Mouse (Mus musculus) limb, embryonic 11.5 days (tissue): ENCODE measurements around the gene Klk9. TPM values are rescaled to one million over a fixed set of nuclear protein-coding genes. Genes with fewer than 3 reads are reported as not detected.

ENCODE experiments used
- ATAC-seq: fragments of 200-750 bp; cut with Nextera tagmentation; 2 replicates; pipeline ENCODE4 v1.8.0; 2017; ENCODE audit warnings: low read depth; ENCODE audit not compliant: insufficient number of reproducible peaks, low FRiP score, low TSS enrichment
- DNase-seq: peaks from one replicate; pipeline ENCODE4 v3.0.0-alpha.2; 2015; ENCODE audit warnings: low spot score
- H3K27ac ChIP-seq: fragments of 300-500 bp; sonication (generic); replicated peaks from 2 replicates; pipeline ENCODE4 v1.5.1; 2014; ENCODE audit warnings: low read depth, mild to moderate bottlenecking, low read length
- H3K27me3 ChIP-seq: fragments of 300-500 bp; sonication (generic); 2 replicates; pipeline ENCODE4 v1.6.1; 2014; ENCODE audit warnings: mild to moderate bottlenecking, low read length, mixed read lengths; ENCODE audit not compliant: control insufficient read depth, insufficient read depth
- H3K36me3 ChIP-seq: fragments of 300-500 bp; sonication (generic); 2 replicates; pipeline ENCODE4 v1.6.1; 2014; ENCODE audit warnings: mild to moderate bottlenecking, low read length, moderate library complexity, mixed read lengths; ENCODE audit not compliant: control insufficient read depth, insufficient read depth
- H3K4me1 ChIP-seq: fragments of 300-500 bp; sonication (generic); 2 replicates; pipeline ENCODE4 v1.6.1; 2014; ENCODE audit warnings: low read length, mixed read lengths; ENCODE audit not compliant: control insufficient read depth, insufficient read depth
- H3K4me2 ChIP-seq: fragments of 300-500 bp; sonication (generic); 2 replicates; pipeline ENCODE4 v1.6.1; 2014; ENCODE audit warnings: low read depth, mild to moderate bottlenecking, moderate library complexity; ENCODE audit not compliant: severe bottlenecking
- H3K4me3 ChIP-seq: fragments of 300-500 bp; sonication (generic); 2 replicates; pipeline ENCODE4 v1.5.1; 2014; ENCODE audit warnings: low read depth, low read length
- H3K9ac ChIP-seq: fragments of 300-500 bp; sonication (generic); 2 replicates; pipeline ENCODE4 v1.6.1; 2014; ENCODE audit warnings: mild to moderate bottlenecking, low read length
- H3K9me3 ChIP-seq: fragments of 300-500 bp; sonication (generic); 2 replicates; pipeline ENCODE4 v1.6.1; 2016; ENCODE audit warnings: low read length; ENCODE audit not compliant: control insufficient read depth
- WGBS: fragments of 180-500 bp; shearing (Covaris S2); extraction: QIAGEN DNeasy Blood & Tissue Kit; methylation state at CpG from one replicate; pipeline ENCODE4 v1.1.7; 2014; 5-methylcytosine and 5-hydroxymethylcytosine counted together
- polyA plus RNA-seq: library from polyadenylated mRNA; unstranded; fragments of >200 nt; fragmentation: Nextera tagmentation; extraction: Ambion mirVana; gene quantifications from 2 replicates; pipeline ENCODE4 v1.2.1, GENCODE M21; 2014

The Klk9 gene
- polyA plus RNA-seq, 1 experiment from 2014 or later = not detected

DNA sequence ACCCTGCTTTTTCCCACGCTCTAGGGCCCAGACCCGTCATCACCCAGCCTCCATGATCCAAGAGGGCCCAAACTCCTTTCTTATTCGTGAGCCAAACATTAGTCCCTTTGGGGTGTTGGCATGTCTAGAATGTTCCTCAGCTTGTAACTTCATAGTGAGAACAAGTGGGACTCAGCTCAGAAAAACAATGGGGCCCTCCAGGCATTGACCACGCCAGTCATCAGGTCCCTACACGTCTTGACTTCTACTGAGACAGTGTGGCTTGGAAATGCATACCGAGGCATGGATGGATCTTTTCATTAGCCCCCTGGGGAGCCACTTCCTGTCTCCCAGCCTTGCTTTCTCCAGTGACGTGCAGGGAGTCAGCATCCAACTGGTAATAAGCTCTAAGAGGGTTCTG lies 8.2 kb downstream of the Klk9 start:
- Histone ChIP-seq H3K4me1 (no peaks in the 10 kb centered on the region), H3K9ac (no peak overlapping the region), H3K4me2 (no peak overlapping the region), H3K27ac (no peak overlapping the region), H3K9me3 (no peaks in the 10 kb centered on the region), H3K36me3 (no peaks in the 10 kb centered on the region), H3K27me3 (peaks cover 16% of the 10 kb centered on the region), H3K4me3 (no peak overlapping the region)
- 70% methylated on average over 7 of the region's 7 CpGs for WGBS
- no peak for ATAC-seq
- DNase-seq = no peak

DNA sequence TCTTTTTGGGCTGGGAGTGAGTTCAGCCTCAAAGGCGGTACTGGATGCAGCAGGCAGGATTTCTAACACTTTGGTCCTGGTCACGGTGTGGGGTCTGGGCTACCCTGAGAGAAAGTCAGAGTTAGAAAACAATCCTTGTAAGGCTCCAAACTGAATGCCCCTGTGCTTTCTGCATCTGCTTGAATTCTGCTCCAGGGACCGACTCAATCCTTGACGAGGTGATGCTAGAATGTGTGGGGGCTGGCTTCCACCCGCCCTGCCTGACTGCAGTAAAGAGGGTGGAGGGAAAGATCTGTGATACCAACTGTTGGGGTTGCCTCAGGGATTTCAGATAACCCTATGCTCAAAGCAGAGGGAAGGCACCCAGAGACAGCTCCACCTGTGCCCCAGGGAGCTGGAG lies 19.3 kb downstream of the Klk9 start, which contains the start of gene Klk7:
Gene Klk7, plus strand, starts transcription at position 301 of the 400 bp plus-strand sequence.
- H3K4me2 ChIP-seq = no peak within 1 kb of the TSS
- H3K9ac ChIP-seq = no peak within 1 kb of the TSS
- no peak for ATAC-seq
- H3K27me3 ChIP-seq = no peaks in the 10 kb centered on the region
- no peaks in the 10 kb centered on the region for H3K36me3 ChIP-seq
- no peaks in the 10 kb centered on the region for H3K9me3 ChIP-seq
- no peak within 1 kb of the TSS for H3K27ac ChIP-seq
- H3K4me1 ChIP-seq = no peaks in the 10 kb centered on the region
- WGBS = 35% methylated on average over 5 of the region's 5 CpGs
- no peak for DNase-seq
- no peak within 1 kb of the TSS for H3K4me3 ChIP-seq

DNA sequence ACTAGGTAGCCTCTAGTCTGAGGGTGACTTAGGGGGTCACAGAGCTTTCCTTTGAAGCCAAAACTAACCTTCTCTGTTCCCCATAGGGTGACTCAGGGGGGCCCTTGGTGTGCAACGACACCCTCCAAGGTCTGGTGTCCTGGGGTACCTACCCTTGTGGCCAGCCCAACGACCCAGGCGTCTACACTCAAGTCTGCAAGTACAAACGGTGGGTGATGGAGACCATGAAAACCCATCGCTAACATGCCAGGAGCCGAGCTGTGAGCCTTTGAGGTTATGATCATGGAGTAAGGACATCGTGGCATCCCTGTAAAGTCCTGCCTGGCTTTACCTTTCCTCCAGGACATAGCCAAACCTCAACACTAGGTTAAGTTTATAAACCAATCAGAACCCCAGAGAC lies 23.5 kb downstream of the Klk9 start:
- Histone ChIP-seq H3K27ac (no peak overlapping the region), H3K27me3 (no peaks in the 10 kb centered on the region), H3K4me2 (no peak overlapping the region), H3K9ac (no peak overlapping the region), H3K4me3 (no peak overlapping the region), H3K9me3 (no peaks in the 10 kb centered on the region), H3K36me3 (no peaks in the 10 kb centered on the region), H3K4me1 (no peaks in the 10 kb centered on the region)
- ATAC-seq (no peak), DNase-seq (no peak)
- WGBS = 83% methylated on average over 7 of the region's 7 CpGs

DNA sequence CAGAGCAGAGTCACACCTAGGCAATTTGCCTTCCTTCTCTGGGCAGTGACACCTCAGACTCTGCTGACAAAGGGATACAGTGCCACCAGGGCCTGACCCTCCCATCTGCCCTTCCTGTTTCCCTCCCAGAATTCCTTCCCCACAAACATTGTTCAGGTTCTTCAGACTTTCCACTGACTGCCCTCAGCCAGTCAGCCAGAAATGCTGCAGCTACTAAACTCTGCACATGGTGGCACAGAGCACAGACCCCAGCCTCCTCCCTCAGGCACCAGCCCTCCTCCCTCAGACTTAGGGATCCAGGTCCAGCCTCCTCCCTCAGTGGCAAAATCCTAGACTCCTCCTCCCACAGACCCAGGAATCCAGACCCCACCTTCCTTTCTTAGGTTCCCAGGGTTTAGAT lies 25.1 kb downstream of the Klk9 start:
- Histone ChIP-seq H3K9ac (no peak overlapping the region), H3K36me3 (no peaks in the 10 kb centered on the region), H3K27me3 (no peaks in the 10 kb centered on the region), H3K4me1 (no peaks in the 10 kb centered on the region), H3K4me3 (no peak overlapping the region), H3K4me2 (no peak overlapping the region), H3K9me3 (no peaks in the 10 kb centered on the region), H3K27ac (no peak overlapping the region)
- DNase-seq (no peak), ATAC-seq (no peak)

GRCm38 (mm10) chr7:43821581-43821980 lies 29.9 kb downstream of the Klk9 start:
- Histone ChIP-seq H3K27me3 (no peaks in the 10 kb centered on the region), H3K9me3 (no peaks in the 10 kb centered on the region), H3K36me3 (no peaks in the 10 kb centered on the region), H3K4me2 (no peak overlapping the region), H3K27ac (no peak overlapping the region), H3K4me3 (no peak overlapping the region), H3K4me1 (no peaks in the 10 kb centered on the region), H3K9ac (no peak overlapping the region)
- DNase-seq = no peak
- no peak for ATAC-seq
- 89% methylated on average over 7 of the region's 7 CpGs for WGBS

- WGBS = 89% methylated on average over 10 of the region's 10 CpGs
- H3K27me3 ChIP-seq = no peaks in the 10 kb centered on the region
- no peak within 1 kb of the TSS for H3K4me2 ChIP-seq
- H3K9me3 ChIP-seq = no peaks in the 10 kb centered on the region
- no peak within 1 kb of the TSS for H3K4me3 ChIP-seq
- DNase-seq = no peak
- H3K9ac ChIP-seq = no peak within 1 kb of the TSS
- no peak for ATAC-seq
- no peaks in the 10 kb centered on the region for H3K36me3 ChIP-seq
- no peaks in the 10 kb centered on the region for H3K4me1 ChIP-seq
- no peak within 1 kb of the TSS for H3K27ac ChIP-seq
Observed at GRCm38 (mm10) chr7:43824199-43824598, 32.5 kb downstream of the Klk9 start, which contains the start of gene Klk6. Gene Klk6, plus strand, starts transcription at chr7:43824499.

DNA sequence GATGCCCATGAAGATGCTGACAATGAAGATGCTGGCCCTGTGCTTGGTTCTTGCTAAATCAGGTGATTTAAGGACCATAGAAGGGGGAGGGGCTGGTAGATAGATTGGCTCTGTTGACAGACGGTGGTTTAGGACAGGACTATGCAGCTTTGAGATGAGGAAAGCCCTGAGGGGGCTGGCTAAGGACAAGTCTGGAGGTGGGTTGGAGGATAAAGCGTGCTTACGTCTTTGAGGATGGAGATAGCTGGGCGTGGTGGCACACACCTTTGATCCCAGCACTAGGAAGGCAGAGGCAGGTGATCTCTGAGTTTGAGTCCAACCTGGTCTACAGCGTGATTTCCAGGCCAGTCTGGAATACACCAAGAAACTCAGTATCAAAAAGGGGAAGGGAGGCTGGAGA lies 34.4 kb downstream of the Klk9 start:
- ATAC-seq (no peak), DNase-seq (no peak)
- 80% methylated on average over 5 of the region's 5 CpGs for WGBS
- Histone ChIP-seq H3K4me1 (no peaks in the 10 kb centered on the region), H3K9me3 (no peaks in the 10 kb centered on the region), H3K27me3 (no peaks in the 10 kb centered on the region), H3K9ac (no peak overlapping the region), H3K4me3 (no peak overlapping the region), H3K36me3 (no peaks in the 10 kb centered on the region), H3K27ac (no peak overlapping the region), H3K4me2 (no peak overlapping the region)

GRCm38 (mm10) chr7:43827706-43828105 lies 36.0 kb downstream of the Klk9 start:
- DNase-seq (no peak), ATAC-seq (no peak)
- no peaks in the 10 kb centered on the region for H3K9me3 ChIP-seq
- no peak overlapping the region for H3K27ac ChIP-seq
- no peaks in the 10 kb centered on the region for H3K36me3 ChIP-seq
- no peak overlapping the region for H3K4me2 ChIP-seq
- no peak overlapping the region for H3K4me3 ChIP-seq
- H3K9ac ChIP-seq = no peak overlapping the region
- H3K4me1 ChIP-seq = no peaks in the 10 kb centered on the region
- WGBS = 80% methylated on average over 4 of the region's 4 CpGs
- no peaks in the 10 kb centered on the region for H3K27me3 ChIP-seq

DNA sequence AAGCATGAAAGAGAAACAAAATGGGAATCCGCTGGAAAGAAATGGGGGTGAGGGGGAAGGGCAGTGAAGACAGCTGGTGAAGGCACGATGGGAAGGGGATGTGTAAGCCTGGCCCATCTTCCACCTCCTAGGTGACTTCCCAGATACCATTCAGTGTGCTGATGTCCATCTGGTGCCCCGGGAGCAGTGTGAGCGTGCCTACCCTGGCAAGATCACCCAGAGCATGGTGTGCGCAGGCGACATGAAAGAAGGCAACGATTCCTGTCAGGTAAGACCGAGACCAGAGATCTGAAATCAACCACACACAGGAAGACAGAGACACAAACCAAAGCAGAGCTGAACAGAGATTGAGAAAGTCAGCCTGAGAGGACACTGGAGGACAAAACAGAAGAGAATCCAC lies 37.3 kb downstream of the Klk9 start:
- no peaks in the 10 kb centered on the region for H3K4me1 ChIP-seq
- H3K27ac ChIP-seq = no peak overlapping the region
- H3K4me2 ChIP-seq = no peak overlapping the region
- DNase-seq (no peak), ATAC-seq (no peak)
- no peak overlapping the region for H3K4me3 ChIP-seq
- no peaks in the 10 kb centered on the region for H3K27me3 ChIP-seq
- H3K36me3 ChIP-seq = no peaks in the 10 kb centered on the region
- WGBS = 94% methylated on average over 8 of the region's 8 CpGs
- H3K9ac ChIP-seq = no peak overlapping the region
- H3K9me3 ChIP-seq = no peaks in the 10 kb centered on the region
